ENCODE assay signal across 14 mouse cellular contexts in the genomic region with DNA sequence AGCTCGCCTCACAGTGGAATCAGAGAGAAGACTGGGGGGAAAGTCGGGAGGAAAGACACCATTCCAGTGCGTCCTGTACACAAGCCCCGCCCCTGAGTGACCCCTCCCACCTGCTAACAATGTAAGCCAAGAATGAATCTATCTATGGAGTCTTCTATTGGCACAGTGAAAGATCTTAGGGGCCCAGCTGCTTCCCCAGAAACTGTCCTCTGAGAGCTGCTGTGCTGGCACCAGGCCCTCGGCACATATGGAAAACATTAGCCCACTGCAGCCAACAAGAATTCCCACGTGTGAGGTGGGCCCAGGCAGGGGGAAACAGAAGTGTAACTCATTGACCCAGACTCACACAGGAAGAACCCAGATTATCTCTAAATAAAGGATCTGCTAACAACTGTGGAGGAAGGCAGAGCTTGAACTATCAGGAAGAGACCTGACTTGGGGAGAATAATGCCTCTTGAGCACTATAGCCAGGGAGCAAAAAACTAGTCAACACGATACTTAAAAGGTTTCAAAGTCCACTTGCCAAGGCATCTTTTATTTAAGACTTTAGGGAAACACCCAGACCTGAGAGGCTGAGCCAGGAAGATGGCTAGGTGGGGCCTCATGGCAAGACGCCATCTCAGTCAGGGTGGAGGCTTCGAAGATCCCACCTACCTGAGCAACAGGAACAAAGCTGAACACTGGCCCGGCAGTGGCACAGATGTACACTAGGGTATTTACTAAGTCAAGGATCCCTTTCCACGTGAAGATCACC.
DNase-seq lines count a peak whose midpoint lies in the region; ATAC-seq lines count a peak whose summit lies in the region.
"Had no signal": no experiment of that assay in that cellular context is flagged by ENCODE, and none has a peak within 500 bp of the region (broad histone marks: within the 10 kb centered on the region; RNA-seq: fewer than 3 reads in every experiment).

No protein-coding gene starts in this region.

- WGBS in neural tube, embryonic 15.5 days, result 64% methylated on average over 11 of the region's 11 CpGs
- 54% methylated on average over 11 of the region's 11 CpGs for WGBS in heart, embryonic 16.5 days

- H3K9ac ChIP-seq in neural tube, embryonic 15.5 days (replicated peaks), result no peak overlapping the region
- no peak overlapping the region for H3K9ac ChIP-seq in heart, embryonic 16.5 days (ENCODE audit: low read length)
- H3K9ac ChIP-seq: liver, embryonic 15.5 days had no signal

- no peak for ATAC-seq in neural tube, embryonic 15.5 days (ENCODE audit: low FRiP score)
- 0 out of 2 replicates have a peak, but pooled peaks have one; percentile 38 for ATAC-seq in heart, embryonic 16.5 days (replicated peaks; ENCODE audit: extremely low read depth, insufficient read depth, low FRiP score)
- no peak for ATAC-seq in activated CD4-positive, CD25-positive, alpha-beta regulatory T cell, adult 4 months
- ATAC-seq: forebrain, embryonic 16.5 days; inflammation-experienced regulatory T-cells, adult 6 months had no signal

- H3K36me3 ChIP-seq in neural tube, embryonic 15.5 days, result no peaks in the 10 kb centered on the region
- H3K36me3 ChIP-seq in heart, embryonic 16.5 days (ENCODE audit: control insufficient read depth, insufficient read depth), result no peaks in the 10 kb centered on the region
- H3K36me3 ChIP-seq: liver, embryonic 15.5 days had no signal

- H3K27ac ChIP-seq in neural tube, embryonic 15.5 days (replicated peaks), result no peak overlapping the region
- H3K27ac ChIP-seq in heart, embryonic 16.5 days (ENCODE audit: low read length), result no peak overlapping the region
- H3K27ac ChIP-seq: liver, embryonic 15.5 days had no signal

- H3K4me1 ChIP-seq in neural tube, embryonic 15.5 days, result peaks cover 8% of the 10 kb centered on the region; the same call in 1 of the 2 replicates
- no peaks in the 10 kb centered on the region for H3K4me1 ChIP-seq in heart, embryonic 16.5 days (ENCODE audit: control insufficient read depth, insufficient read depth, low read length)
- H3K4me1 ChIP-seq: liver, embryonic 15.5 days had no signal

- no peak overlapping the region for H3K4me3 ChIP-seq in neural tube, embryonic 15.5 days (replicated peaks)
- H3K4me3 ChIP-seq in heart, embryonic 16.5 days (ENCODE audit: low read length), result no peak overlapping the region
- H3K4me3 ChIP-seq: liver, embryonic 15.5 days had no signal

- no peaks in the 10 kb centered on the region for H3K9me3 ChIP-seq in neural tube, embryonic 15.5 days (replicated peaks)
- no peaks in the 10 kb centered on the region for H3K9me3 ChIP-seq in heart, embryonic 16.5 days (replicated peaks; ENCODE audit: control insufficient read depth, low read length)
- H3K9me3 ChIP-seq: liver, embryonic 15.5 days had no signal

- DNase-seq in cerebellum, adult 9-11 months, result peak; percentile 34
- DNase-seq in cerebellum, adult 18-20 months, result no peak
- peak; percentile 45 for DNase-seq in neural tube, embryonic 10.5 days (ENCODE audit: extremely low spot score, low spot score)
- peak; percentile 34 for DNase-seq in skeletal muscle tissue, adult 2 months (ENCODE audit: low read depth, low spot score)
- no peak for DNase-seq in layer of hippocampus, adult 8-10 months (ENCODE audit: low spot score in 2 of 2)
- DNase-seq: adrenal gland, postnatal 14 days; cerebellum, postnatal 25 days; layer of hippocampus, adult 9-11 months had no signal

- H3K4me2 ChIP-seq in neural tube, embryonic 15.5 days, result no peak overlapping the region
- no peak overlapping the region for H3K4me2 ChIP-seq in heart, embryonic 16.5 days (ENCODE audit: low read depth, low read length)
- H3K4me2 ChIP-seq: liver, embryonic 15.5 days had no signal

- no peaks in the 10 kb centered on the region for H3K27me3 ChIP-seq in neural tube, embryonic 15.5 days (replicated peaks)
- H3K27me3 ChIP-seq in heart, embryonic 16.5 days (ENCODE audit: control insufficient read depth, insufficient read depth, low read length), result no peaks in the 10 kb centered on the region; the same call in 1 of the 2 replicates
- H3K27me3 ChIP-seq: liver, embryonic 15.5 days had no signal

Comparison
In these comparisons a context has a peak if more than half of its experiments do, and no peak if none do; other contexts are left out.
1. DNase-seq: peak in cerebellum, adult 9-11 months (single experiment), neural tube, embryonic 10.5 days (single experiment) and skeletal muscle tissue, adult 2 months (single experiment); none in cerebellum, adult 18-20 months (0 of 2) and layer of hippocampus, adult 8-10 months (0 of 2).